Mouse (Mus musculus): ENCODE measurements around the gene Dcst1. TPM values are rescaled to one million over a fixed set of nuclear protein-coding genes. Genes with fewer than 3 reads are reported as not detected.

Dcst1 gene
- total RNA-seq, 4 experiments from 2014 or later = 0.16 to 0.48 TPM; not detected in 2

DNA sequence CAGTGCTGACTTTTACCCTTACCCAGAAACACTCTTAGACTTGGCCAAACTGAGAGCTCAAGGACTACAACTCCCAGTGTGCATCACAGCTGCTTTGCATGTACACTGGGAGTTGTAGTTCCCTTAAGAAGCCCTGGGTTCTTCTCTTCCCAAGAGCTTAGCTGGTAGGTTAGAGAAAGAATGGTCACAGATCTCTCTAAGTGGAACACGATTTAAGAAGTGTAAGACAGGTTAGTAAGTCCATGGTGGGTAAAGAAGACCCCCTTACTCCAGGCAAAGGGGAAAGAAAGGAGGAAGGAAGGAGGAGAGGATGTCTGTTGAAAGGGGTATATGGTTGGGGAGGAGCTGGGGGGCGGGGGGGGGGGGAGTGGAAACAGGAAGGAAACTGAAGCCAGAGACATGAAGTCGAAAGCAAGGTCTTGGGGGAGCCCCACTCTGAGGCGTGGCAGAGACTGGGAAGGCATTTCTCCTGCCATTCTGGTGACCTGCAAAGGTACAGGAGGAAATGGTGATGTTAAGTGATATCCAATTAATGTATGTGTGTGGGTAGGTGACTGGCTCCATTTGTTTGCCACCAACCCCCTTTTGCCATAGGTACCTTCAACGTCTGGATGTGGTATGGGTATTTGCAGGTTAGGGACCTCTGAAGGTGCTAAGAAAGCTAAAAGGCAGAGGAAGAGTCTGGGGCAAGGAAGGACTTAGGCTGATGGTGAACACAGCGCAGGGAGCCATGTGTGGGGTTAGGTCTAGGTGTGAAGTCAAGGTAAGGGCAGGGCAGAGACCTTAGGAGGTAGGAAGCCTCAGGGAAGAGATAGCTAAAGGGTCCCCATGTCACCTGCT is 24.1 kb upstream of the Dcst1 start:
- no peak for DNase-seq (ENCODE audit: low spot score in 2 of 2)

DNA sequence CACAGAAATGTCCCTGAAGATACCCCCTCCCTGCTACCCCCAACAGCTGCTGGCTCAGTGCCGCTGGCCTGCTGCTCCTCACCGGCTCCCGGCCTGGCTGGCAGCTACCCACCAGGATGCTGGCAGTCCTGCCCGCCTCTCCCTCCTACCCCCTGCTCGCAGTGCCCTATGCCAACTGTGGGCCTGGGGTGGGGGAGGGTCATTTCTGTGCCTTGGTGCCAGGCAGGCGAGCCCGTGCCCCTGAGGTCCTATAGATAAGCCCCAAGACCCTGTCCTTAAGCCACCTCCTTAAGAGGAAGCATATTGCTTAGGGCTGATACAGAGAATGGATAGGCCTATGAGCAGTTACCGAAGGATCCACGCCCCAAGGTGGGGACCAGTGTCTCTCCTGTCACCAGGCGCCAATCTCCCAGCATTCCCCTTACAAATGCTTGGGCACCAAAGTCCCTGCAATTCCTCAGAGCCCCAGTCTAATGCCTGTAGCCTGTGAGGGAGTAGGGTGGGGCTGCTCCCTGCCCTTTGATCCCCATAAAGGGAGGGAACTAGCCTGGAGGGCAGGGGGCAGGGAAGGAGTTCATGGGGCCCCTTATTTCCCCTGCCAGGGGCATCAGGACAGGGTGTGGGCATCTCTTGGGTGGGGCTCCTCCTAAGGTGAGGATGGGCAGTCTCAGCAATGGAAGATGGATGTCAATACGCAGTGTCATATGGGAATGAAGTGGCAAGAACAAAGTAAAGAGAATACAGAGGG is 23.3 kb upstream of the Dcst1 start:
- peak; percentile 52 to 63 for DNase-seq (ENCODE audit: low spot score in 2 of 2)

DNA sequence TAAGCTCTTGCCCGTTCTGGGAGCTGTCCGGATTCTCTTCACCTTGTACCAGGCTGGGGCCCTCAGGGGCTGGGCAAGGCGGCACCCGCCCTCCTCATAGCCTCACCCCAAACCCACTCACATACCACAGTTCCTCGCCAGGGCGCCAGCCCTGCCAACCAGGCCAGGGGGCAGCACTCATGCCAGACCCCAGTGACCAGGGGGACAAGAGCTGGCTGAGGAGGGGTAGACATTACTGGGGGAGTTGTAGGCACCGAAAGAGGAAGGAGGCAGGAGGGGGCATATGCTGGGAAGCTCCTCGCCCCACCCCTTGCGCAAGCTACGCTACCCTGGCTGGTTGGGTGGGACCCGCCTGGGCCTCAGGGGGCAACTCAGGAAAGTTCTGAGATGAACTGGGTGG is 22.6 kb upstream of the Dcst1 start:
- DNase-seq (ENCODE audit: low spot score in 2 of 2) = no peak

DNA sequence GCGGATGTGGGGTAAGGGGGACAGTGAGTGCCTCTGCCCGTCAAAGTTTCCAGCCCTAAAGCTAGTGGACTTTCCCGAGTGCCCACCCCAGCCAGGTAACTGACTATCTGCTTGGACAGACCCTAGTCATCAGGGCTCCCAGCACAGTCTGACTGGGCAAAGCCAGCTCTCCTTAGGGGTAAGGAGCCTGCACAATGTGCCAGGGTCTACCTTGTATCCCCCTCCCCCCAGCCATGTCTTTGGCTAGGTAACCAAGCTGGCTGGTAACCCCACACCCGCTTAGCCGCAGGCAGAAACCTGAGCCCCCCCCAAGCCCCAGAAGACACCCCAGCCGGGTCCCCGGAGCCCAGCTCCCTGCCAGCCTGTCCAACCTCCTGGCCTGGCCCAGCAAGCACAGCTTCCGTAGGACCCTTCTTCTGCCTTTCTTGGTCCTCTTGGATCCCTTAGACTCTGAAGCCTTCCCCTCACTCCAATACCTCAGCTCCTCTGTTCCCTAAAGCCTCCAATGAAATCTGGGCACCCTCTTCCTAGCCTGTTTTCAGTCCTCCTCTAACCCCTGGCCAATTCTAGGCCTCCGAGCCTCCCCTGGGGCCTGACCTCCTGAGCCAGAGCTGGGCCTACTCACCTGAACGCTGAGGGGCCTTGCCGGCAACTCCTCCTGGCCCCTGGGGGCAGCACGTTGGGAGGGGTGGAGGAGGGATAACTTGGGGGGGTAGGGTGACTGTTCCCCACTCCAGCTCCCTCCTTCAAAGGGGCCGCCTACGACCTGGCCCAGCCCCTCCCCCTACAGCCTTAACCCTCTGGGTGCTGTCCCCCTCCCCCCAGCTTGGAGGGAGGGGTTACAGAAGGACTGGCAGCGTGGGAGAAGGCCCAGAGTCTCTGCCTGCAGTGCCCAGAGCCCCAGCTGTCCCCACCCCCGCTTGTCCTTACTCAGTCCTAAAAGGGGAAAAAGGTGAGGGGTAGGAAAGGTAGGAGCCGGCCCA is 21.7 kb upstream of the Dcst1 start:
- DNase-seq (ENCODE audit: low spot score in 2 of 2) = no peak

DNA sequence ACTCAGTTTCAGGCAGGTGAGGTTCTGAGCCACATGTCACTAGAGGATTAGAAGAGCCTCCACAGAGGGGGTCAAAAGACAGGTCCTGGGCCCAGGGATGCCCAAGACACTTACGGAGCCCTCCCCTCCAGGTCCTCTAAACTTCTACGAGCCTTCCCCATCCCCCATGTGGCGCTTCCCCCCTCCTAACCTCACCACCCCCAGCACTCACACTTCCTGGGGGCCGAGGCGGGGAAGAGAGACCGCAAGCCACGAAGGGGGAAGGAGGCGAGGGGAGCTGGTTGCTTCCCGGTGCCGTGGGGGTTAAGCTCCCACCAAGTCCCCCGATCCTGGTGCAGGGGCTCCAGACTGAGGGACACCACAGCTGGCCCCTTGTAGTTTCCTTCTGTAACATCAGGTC is 20.4 kb upstream of the Dcst1 start:
- no peak for DNase-seq (ENCODE audit: low spot score in 2 of 2)

DNA sequence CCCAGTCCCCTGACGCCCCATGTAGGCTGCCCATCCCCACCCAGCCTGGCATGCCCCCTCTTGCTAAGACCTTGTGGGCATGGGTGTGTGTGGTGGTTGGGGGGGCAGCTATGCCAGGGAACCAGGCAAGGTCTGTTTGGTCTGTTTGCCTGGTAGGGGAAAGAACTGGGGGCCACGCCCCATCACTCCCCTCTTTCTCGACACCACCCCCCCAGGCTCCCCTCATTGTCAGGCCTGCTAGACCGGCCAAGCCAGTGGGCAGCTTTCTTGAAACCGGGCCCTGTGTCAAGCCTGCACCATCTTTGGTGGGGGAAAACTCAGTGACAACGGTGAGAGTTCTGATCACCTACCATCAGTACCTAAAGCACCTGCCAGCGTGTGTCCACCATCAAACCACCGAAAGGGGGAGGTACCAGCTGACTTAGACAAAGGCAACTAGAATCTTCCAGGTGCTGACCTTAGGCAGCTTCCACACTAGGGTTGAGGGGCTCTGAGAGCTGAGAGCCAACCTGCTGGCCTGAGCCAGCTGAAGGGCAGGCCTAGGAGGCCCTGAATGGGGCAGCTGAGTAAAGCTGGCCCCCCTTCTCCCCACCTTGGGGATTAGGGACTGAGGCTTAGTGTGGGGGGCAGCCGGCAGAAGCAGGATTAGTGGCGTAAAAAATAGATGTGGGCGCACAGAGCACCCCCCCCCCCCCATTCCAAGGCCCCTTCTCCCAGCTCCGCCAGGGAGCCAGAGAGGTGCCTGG is 19.5 kb upstream of the Dcst1 start:
- DNase-seq (ENCODE audit: low spot score in 2 of 2) = no peak

DNA sequence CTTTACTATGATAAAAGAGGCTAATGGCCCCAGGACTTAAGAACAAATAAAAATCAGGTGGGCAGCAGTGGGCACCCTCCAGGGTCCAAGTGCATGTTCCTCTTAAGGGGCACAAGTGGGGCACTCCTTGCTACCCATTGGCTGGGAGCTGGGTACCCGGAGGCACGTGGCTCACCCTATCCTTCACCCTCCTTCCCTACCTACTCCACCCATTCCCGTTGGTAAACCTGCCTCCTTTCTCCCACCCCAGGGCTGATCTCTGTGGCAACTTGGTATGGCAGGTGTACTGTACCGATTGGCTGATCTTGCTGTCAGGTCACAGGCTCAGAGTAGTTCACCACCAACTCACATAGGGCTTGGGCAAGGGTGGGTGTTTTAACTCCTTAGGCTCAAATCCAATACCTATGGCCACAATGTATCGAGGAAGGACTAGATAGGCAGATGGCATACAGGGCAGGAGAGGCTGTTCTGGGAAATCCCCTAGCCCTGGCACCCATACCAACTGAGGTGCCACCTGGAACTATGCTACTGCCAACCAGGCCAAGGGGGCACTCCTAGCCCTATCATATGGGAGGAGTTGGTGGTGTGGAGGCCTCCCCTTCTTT is 18.7 kb upstream of the Dcst1 start:
- DNase-seq (ENCODE audit: low spot score in 2 of 2) = no peak

DNA sequence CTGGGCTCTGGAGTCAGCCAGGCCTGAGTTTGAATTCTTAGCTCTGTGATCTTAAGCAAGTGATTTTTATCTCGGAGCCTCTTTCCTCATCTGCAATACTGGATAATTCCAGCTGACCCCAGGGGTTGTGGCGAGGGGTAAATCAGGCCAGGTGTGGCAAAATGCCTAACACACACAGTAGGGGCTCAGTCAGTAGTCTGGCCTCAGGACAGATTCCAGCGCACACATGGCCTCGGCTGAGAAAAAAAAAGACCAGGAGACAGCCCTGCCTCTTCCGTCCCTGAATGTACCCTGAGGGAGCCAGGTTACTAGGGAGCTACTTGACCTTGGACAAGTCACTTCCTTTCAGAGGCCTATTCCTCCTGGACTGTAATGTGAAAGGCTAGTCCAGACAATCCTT is 17.9 kb upstream of the Dcst1 start:
- no peak for DNase-seq (ENCODE audit: low spot score in 2 of 2)

DNA sequence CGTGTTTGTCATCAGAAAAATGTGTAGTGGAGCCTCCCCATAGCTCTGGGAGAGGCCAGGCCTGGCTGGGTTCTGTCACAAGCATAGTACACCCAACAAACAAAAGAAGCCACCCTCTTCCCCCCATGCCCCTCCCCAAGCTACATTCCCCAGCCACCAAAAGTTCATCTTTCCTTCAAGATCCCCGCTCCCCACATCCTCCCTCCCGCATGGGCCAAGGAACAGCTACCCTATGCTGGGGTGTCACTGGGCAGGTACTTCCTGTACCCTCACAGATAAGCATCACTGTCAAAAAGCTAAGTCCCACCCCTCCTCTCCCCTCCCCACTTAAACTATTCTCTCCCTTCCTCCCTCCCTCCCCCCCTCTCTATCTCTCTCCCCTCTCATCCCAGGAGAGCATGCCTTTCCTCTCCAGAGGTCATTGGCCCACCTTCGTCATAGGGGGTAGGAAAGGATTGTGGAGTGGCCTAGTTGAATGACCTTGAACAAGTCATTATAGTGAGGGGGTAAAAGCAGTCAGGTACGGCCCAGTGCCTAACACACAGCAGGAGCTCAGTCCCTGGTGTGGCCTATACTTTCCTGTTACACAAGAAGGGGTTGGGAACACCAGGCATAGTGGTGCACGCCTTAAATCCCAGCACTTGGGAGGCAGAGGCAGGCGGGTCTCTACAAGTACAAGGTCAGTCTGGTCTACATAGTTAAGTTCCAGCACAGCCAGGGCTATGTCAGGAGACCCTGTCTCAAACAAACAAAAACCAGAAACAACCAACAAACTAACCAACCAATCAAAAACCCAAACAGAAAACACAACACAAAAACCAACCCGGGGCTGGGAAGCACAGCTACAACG is 17.2 kb upstream of the Dcst1 start:
- no peak for DNase-seq (ENCODE audit: low spot score in 2 of 2)

DNA sequence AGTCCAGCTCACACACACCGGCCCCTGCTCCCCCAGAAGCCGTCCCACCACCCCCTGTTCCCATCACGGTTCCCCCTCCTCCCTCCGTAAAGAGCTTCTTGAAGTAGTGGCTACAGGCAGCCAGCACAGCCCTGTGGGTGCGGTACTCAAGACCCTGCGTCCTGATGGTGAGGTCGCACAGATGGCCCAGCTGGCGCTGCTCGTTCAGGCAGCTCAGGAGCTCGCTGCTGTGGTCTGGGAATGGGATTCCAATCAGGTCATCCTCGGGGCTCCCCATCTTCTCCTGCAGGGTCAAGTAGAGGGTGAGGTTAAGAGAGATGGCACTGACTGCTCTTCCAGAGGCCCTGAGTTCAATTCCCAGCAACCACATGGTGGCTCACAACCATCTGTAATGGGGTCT is 16.2 kb upstream of the Dcst1 start:
- DNase-seq (ENCODE audit: low spot score in 2 of 2) = no peak

DNA sequence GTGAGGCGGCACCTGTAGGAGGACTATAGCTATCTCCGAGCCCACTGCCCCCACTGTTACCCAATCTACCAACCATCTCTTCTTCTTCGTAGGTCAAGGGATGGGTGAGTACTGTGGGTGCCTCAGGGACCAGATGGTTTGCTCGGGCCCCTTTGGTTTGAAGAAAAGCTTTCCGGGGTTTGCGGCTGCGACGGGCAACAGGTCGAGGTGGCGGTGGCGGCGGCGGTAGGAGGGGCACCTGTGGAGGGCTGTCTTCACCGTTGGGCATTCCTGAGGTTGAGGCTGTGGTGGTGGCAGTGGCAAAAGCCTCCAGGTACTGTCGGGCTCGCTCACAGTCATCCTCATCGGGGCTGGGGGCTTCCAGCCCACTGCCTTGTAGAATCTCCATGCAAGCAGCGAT is 15.7 kb upstream of the Dcst1 start:
- DNase-seq (ENCODE audit: low spot score in 2 of 2) = no peak

DNA sequence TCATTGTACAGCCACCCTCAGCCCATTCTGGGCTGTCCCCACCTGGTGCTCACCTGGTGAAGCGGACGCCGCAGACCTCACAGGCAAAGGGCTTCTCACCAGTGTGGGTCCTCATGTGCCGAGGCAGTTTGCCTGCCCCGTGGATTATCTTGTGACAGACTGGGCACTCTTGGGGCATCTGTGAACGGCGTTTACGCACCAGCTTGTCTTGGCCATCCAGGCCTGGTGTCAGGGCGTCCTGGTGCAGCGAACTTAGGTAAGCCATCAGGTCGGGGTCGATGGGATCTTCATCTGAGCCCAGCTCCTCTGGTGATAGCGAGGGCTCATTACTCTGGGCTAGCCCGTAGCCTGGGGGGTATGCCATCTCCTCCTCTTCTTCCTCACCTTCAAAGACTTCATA is 15.2 kb upstream of the Dcst1 start:
- no peak for DNase-seq (ENCODE audit: low spot score in 2 of 2)

DNA sequence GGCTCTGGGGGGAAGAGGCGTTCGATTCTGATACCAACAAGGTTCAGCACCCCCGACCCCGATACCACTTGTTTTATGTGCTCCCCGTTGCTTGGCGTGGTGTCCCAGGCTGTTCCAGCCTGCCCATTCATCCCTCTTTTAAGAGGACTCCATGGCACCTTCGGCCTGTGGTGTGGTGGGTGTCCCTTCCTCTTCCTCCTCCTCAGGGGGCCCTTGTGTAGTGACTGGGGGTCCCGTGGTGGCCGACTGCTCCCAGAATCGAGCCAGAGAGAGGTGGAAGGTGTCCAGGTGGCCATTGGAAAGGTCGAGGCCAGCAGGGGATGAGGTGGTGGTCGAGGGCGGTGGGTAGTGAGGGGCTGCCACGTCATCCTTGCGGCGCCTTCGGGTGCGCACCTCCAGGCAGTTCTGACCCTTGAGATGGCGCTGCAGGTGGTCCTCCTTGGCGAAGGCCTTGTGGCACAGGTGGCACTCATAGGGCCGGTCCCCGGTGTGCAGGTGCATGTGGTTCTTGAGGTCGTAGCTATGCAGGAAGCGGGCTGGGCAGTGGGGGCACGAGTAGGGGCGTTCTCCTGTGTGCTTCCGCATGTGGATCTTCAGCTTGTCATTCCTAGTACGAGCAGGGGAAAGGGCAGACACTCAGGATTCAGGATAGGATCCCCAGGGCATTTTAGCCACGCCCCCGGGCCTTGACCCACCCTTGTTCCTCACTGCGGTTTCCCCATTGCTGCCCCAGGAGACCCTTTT is 14.5 kb upstream of the Dcst1 start:
- no peak for DNase-seq (ENCODE audit: low spot score in 2 of 2)

DNA sequence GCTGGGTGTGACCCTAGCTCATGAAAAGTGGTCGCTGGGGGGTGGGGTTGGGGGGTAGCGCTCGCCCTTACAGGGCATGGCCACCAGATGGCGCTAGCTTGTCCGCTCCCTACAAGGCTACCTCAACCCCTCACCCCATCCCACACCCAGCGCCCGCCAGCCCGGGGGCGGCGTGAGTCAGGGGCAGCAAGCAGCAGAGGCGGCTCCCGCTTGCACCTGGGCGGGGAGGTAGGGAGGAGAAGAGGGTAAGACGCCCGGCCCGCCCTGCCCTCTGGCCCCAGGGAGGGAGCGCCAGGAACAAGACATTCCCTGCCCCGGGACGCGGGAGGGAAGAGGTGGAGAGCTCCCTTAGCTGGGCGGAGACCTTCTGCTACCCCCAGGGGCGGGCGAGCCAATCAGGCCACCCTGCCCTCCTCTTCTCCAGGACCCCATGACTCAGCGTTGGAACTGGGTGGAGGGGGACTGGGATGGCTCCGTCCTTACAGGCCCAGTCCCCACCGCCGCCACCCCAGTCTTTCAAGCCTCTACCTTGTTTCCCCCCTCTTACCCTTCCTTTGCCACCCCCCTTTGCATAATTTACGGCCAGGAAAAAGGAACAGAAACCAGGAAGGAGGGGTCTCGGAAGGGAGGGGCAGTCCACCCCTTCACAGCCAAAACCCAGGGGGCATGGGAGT is 13.5 kb upstream of the Dcst1 start:
- peak; percentile 59 to 61 for DNase-seq (ENCODE audit: low spot score in 2 of 2)

DNA sequence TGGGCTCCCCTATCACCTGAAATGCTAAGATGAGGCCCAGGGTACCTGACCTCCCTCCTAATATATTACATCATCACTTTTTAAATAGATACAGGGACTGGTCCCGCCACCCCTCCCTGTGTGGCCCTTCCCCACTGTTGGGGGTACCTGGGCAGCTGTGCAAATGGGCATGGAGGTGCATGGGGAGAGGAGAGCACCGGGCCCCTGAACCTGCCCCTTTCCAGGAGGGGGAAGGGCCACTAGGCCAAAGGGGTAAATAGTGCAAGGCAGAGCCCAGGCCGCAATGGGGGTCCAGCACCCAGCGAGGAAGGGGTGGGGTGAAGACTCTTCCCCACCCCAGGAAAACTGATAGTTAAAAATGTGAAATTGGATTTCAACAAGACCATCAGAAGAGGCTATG is 12.8 kb upstream of the Dcst1 start:
- DNase-seq (ENCODE audit: low spot score in 2 of 2) = no peak

DNA sequence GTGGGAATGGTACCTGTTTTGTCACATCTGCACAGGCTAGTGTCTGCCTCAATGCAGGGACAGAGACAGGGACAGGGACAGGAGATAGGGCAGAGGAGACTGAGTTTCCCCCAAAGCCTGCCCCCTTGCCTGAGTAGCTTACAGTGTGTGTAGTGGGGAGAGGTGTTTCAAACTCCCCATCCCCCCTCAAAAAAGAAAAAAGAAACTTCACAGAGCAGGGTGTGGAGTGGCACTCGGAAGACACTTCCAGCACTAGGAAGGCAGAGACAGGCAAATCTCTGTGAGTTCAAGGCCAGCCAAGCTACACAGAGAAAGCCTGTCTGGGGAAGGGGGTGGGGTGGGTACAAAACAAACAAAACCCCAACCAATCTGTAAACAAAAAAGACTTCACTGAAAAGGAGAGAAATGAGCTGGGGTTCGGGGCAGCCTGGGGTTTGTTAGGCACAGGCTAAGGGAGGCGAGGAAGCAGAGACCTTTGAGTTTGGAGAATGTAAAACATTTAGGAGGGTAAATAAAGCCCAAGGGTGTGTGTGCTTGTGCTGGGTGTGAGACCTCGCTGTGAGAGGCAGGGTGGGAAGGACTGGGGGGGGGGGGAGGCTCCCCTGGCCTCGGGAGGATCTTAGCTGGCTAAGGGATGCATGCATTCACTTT is 8.7 kb upstream of the Dcst1 start:
- no peak for DNase-seq (ENCODE audit: low spot score in 2 of 2)

DNA sequence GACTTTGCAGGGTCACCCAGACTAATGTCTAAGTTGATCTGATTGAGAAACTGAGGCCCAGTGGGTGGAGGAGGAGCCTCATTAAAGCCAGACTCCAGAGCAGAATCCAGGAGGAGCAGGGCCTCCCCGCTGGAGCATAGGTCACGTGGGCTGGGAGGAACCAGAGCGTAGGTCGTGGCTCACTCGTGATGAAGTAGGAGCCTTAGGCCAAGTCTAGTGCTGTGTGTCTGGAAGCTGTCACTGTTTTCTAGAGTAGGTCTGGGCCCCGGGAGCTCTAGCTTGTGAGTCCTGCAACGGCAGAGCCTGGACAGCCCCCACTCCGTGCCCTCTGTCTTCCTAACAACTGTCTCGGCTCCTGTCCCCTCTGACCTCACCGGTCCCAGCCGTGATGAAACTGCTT is 2.3 kb upstream of the Dcst1 start:
- no peak for DNase-seq (ENCODE audit: low spot score in 2 of 2)

All from layer of hippocampus, adult 8-10 months (tissue).